Comparison of ENCODE assay signal across 14 mouse cellular contexts in the genomic region with DNA sequence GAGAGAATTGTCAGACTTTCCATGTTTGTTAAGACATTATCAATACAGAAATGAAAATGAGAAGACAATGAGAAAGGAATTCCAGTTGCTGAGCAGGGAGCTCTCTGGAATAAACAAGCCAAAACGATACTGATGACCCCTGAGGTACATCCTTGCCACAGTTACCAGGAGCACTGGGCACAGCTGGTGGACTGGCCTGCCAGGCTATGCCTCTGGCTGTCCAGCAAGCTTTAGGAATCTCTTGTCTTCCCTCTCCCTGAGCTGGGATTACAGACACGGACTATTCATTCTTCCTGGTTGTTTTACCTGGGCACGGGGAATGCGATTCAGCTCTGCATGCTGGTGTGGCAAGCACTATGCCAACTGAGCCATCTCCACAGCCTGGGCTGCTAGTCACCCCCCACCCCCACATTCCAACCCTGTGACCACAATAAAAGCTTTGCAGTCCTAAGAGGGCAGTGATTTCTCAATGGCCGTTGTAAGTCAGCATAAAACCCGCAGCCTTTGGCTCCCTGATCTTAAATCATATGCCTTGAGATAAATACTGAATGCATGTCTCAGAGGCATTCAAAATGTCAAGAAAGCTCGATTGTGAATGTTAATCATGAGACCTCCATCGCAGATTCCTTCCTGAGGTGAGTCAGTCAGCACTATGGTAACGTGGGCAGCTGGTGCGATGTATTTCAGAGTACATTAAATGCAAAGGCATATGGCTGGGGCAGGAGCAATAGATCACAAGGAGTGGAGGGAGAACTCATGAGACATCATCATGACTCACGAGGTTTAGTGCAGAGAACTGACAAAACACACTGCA.
DNase-seq lines count a peak whose midpoint lies in the region; ATAC-seq lines count a peak whose summit lies in the region.
"Had no signal": no experiment of that assay in that cellular context is flagged by ENCODE, and none has a peak within 500 bp of the region (broad histone marks: within the 10 kb centered on the region; RNA-seq: fewer than 3 reads in every experiment).

No protein-coding gene starts in this region.

- no peak overlapping the region for H3K9ac ChIP-seq in midbrain, embryonic 15.5 days
- H3K9ac ChIP-seq: liver, embryonic 12.5 days had no signal

- H3K36me3 ChIP-seq in midbrain, embryonic 15.5 days (replicated peaks): no peaks in the 10 kb centered on the region
- H3K36me3 ChIP-seq: liver, embryonic 12.5 days had no signal

- DNase-seq in adrenal gland, adult 2 months: peak; percentile 20
- no peak for DNase-seq in adrenal gland, adult 18-20 months (ENCODE audit: low spot score in 2 of 2)
- DNase-seq in right cerebral cortex, adult 2 months (ENCODE audit: low spot score in 2 of 2): peak; percentile 56 to 64
- no peak for DNase-seq in right cerebral cortex, postnatal 14 days
- no peak for DNase-seq in spleen, adult 12 weeks (ENCODE audit: low spot score)
- DNase-seq in retina, embryonic 14.5 days (ENCODE audit: low spot score): no peak
- DNase-seq in thymus, postnatal 14 days: no peak
- DNase-seq: cerebellum, adult 11-12 months; heart, adult 18-20 months; kidney, adult 9 months had no signal

- H3K27me3 ChIP-seq in midbrain, embryonic 15.5 days (replicated peaks): no peaks in the 10 kb centered on the region

- H3K27ac ChIP-seq in midbrain, embryonic 15.5 days: no peak overlapping the region
- H3K27ac ChIP-seq: liver, embryonic 12.5 days had no signal

- no peaks in the 10 kb centered on the region for H3K9me3 ChIP-seq in midbrain, embryonic 15.5 days
- H3K9me3 ChIP-seq: liver, embryonic 12.5 days had no signal

- no peak overlapping the region for H3K4me3 ChIP-seq in midbrain, embryonic 15.5 days
- H3K4me3 ChIP-seq: erythroblast, embryonic 14.5 days; liver, embryonic 12.5 days; megakaryocyte, embryonic 14.5 days had no signal

- 51% methylated on average over 11 of the region's 11 CpGs for WGBS in midbrain, embryonic 15.5 days

- peaks cover 6% of the 10 kb centered on the region for H3K4me1 ChIP-seq in midbrain, embryonic 15.5 days
- H3K4me1 ChIP-seq: liver, embryonic 12.5 days had no signal

- H3K4me2 ChIP-seq in midbrain, embryonic 15.5 days: no peak overlapping the region
- H3K4me2 ChIP-seq: liver, embryonic 12.5 days had no signal

- 0 out of 2 replicates have a peak, but pooled peaks have one; percentile 42 for ATAC-seq in midbrain, embryonic 15.5 days (replicated peaks)
- ATAC-seq: liver, embryonic 12.5 days had no signal

Comparison
In these comparisons a context has a peak if more than half of its experiments do, and no peak if none do; other contexts are left out.
1. DNase-seq: peak in adrenal gland, adult 2 months (single experiment) and right cerebral cortex, adult 2 months (2 of 2); none in adrenal gland, adult 18-20 months (0 of 2), right cerebral cortex, postnatal 14 days (single experiment), spleen, adult 12 weeks (single experiment), retina, embryonic 14.5 days (single experiment) and thymus, postnatal 14 days (single experiment).